Mouse (Mus musculus) embryo, embryonic 10.5 days (tissue): ENCODE results near the gene Ppcs.

Experiments used
- DNase-seq: peaks from one replicate; pipeline ENCODE4 v3.0.0-alpha.2; 2015; ENCODE audit warnings: low spot score

Gene Ppcs

GRCm38 (mm10) chr4:119422294-119422964, at the start of gene Ppcs, which contains the start of gene Zmynd12:
Ppcs (minus strand) TSS chr4:119422420.
Zmynd12 (plus strand) TSS chr4:119422814.
- peak; percentile 95 for DNase-seq

- no peak for DNase-seq
These were observed 45.6 kb upstream of the Ppcs start for GRCm38 (mm10) chr4:119467720-119468380.

- DNase-seq = no peak
These were observed 43.6 kb upstream of the Ppcs start for GRCm38 (mm10) chr4:119465841-119466240.

- DNase-seq = no peak
These were observed 41.7 kb upstream of the Ppcs start for GRCm38 (mm10) chr4:119463756-119464419.

GRCm38 (mm10) chr4:119462858-119463755, 40.9 kb upstream of the Ppcs start:
- DNase-seq = peak; percentile 43

GRCm38 (mm10) chr4:119462457-119462856, 40.2 kb upstream of the Ppcs start:
- DNase-seq = no peak

GRCm38 (mm10) chr4:119460728-119461141, 38.5 kb upstream of the Ppcs start:
- peak; percentile 13 for DNase-seq

GRCm38 (mm10) chr4:119460296-119460695, 38.1 kb upstream of the Ppcs start:
- DNase-seq = peak; percentile 36

GRCm38 (mm10) chr4:119453533-119453932, 31.3 kb upstream of the Ppcs start:
- peak; percentile 14 for DNase-seq

- DNase-seq = no peak
These were observed 30.9 kb upstream of the Ppcs start for GRCm38 (mm10) chr4:119453128-119453527.

- DNase-seq = no peak
These were observed 28.2 kb upstream of the Ppcs start for GRCm38 (mm10) chr4:119450436-119450835.

- no peak for DNase-seq
These were observed 25.6 kb upstream of the Ppcs start for GRCm38 (mm10) chr4:119447786-119448185.

- DNase-seq = no peak
These were observed 25.0 kb upstream of the Ppcs start for GRCm38 (mm10) chr4:119447261-119447660.

- DNase-seq = peak; percentile 9
These were observed 20.3 kb upstream of the Ppcs start for GRCm38 (mm10) chr4:119442539-119442938.

- DNase-seq = no peak
These were observed 19.6 kb upstream of the Ppcs start for GRCm38 (mm10) chr4:119441836-119442235.

GRCm38 (mm10) chr4:119437936-119438335, 15.7 kb upstream of the Ppcs start:
- no peak for DNase-seq

GRCm38 (mm10) chr4:119430678-119431077, 8.5 kb upstream of the Ppcs start:
- peak; percentile 57 for DNase-seq

GRCm38 (mm10) chr4:119427680-119428079, 5.5 kb upstream of the Ppcs start:
- no peak for DNase-seq

GRCm38 (mm10) chr4:119425601-119426000, 3.4 kb upstream of the Ppcs start:
- DNase-seq = no peak

GRCm38 (mm10) chr4:119425077-119425476, 2.9 kb upstream of the Ppcs start:
- no peak for DNase-seq

GRCm38 (mm10) chr4:119421921-119422293, 313 bp downstream of the Ppcs start:
- DNase-seq = no peak

GRCm38 (mm10) chr4:119421191-119421590, 1.0 kb downstream of the Ppcs start:
- DNase-seq = no peak
